Mouse (Mus musculus) liver, embryonic 14.5 days (tissue): Measurements from ENCODE around the gene Zdhhc1. TPM values are rescaled to one million over a fixed set of nuclear protein-coding genes. Genes with fewer than 3 reads are reported as not detected.

Experiments used
- ATAC-seq: fragments of 200-750 bp; cut with Nextera tagmentation; 2 replicates; pipeline ENCODE4 v1.8.0; 2017; ENCODE audit warnings: moderate number of reproducible peaks, mild to moderate bottlenecking, moderate library complexity; ENCODE audit not compliant: insufficient read depth
- DNase-seq, 3 experiments: peaks; one replicate each; pipeline ENCODE4 v3.0.0-alpha.2; 2012 to 2013; ENCODE audit warnings: low read depth in 3 of 3, low spot score in 3 of 3
- H3K27ac ChIP-seq: fragments of 300-500 bp; sonication (generic); 2 replicates; pipeline ENCODE4 v1.5.1; 2014; ENCODE audit warnings: moderate library complexity, mild to moderate bottlenecking, control low read depth, inconsistent platforms
- H3K27me3 ChIP-seq: fragments of 300-500 bp; sonication (generic); 2 replicates; pipeline ENCODE4 v1.6.1; 2014; ENCODE audit warnings: mild to moderate bottlenecking, low read length, moderate library complexity; ENCODE audit not compliant: control insufficient read depth, insufficient read depth
- H3K36me3 ChIP-seq: fragments of 300-500 bp; sonication (generic); replicated peaks from 2 replicates; pipeline ENCODE4 v1.6.1; 2014; ENCODE audit warnings: low read depth; ENCODE audit not compliant: control insufficient read depth, insufficient read depth
- H3K4me1 ChIP-seq, 2 experiments: fragments of 200-500 bp in 1 of 2; fragments of 300-500 bp in 1 of 2; sonication (generic) in 1 of 2; replicated peaks; 2 replicates each; pipeline ENCODE4 v1.6.1; 2012 to 2014; ENCODE audit warnings: antibody characterized with exemption in 1 of 2, inconsistent platforms in 1 of 2, low read length in 1 of 2; ENCODE audit not compliant: control insufficient read depth in 2 of 2, insufficient read depth in 2 of 2
- H3K4me2 ChIP-seq: fragments of 300-500 bp; sonication (generic); 2 replicates; pipeline ENCODE4 v1.6.1; 2014; ENCODE audit warnings: low read depth, mild to moderate bottlenecking, control low read depth, moderate library complexity
- H3K4me3 ChIP-seq, 2 experiments: fragments of 200-500 bp in 1 of 2; fragments of 300-500 bp in 1 of 2; sonication (generic) in 1 of 2; 2 replicates each; pipeline ENCODE4 v1.5.1; 2012 to 2014; ENCODE audit warnings: low read depth in 2 of 2, low read length in 2 of 2, mild to moderate bottlenecking in 2 of 2, control low read depth in 1 of 2, inconsistent platforms in 1 of 2, moderate library complexity in 1 of 2; ENCODE audit not compliant: insufficient read depth in 1 of 2
- H3K9ac ChIP-seq: fragments of 300-500 bp; sonication (generic); replicated peaks from 2 replicates; pipeline ENCODE4 v1.6.1; 2014; ENCODE audit warnings: mild to moderate bottlenecking, control low read depth, moderate library complexity
- H3K9me3 ChIP-seq: fragments of 300-500 bp; sonication (generic); 2 replicates; pipeline ENCODE4 v1.6.1; 2016; ENCODE audit warnings: low read length, mixed read lengths; ENCODE audit not compliant: control insufficient read depth
- CTCF ChIP-seq: IDR thresholded peaks from 2 replicates; pipeline ENCODE4 v1.5.1; 2016; ENCODE audit warnings: antibody characterized with exemption, low read depth, control low read depth
- EP300 ChIP-seq: IDR thresholded peaks from 2 replicates; pipeline ENCODE4 v1.6.1; 2016; ENCODE audit warnings: antibody characterized with exemption, low read depth
- WGBS: fragments of 180-500 bp; shearing (Covaris S2); extraction: QIAGEN DNeasy Blood & Tissue Kit; methylation state at CpG from one replicate; pipeline ENCODE4 v1.1.7; 2014; ENCODE audit not compliant: insufficient replicate concordance; 5-methylcytosine and 5-hydroxymethylcytosine counted together
- polyA plus RNA-seq, 2 experiments: library from polyadenylated mRNA; depleted of rRNA in 1 of 2; stranded (reverse) in 1 of 2; unstranded in 1 of 2; fragments of >200 nt; fragmentation: Nextera tagmentation in 1 of 2; extraction: Ambion mirVana in 1 of 2; gene quantifications; 2 replicates each; pipeline versions ENCODE4 v1.2.1 to v1.2.3; 2012 to 2014

The Zdhhc1 gene
- polyA plus RNA-seq, 2 experiments = 0.90 to 2.2 TPM

DNA sequence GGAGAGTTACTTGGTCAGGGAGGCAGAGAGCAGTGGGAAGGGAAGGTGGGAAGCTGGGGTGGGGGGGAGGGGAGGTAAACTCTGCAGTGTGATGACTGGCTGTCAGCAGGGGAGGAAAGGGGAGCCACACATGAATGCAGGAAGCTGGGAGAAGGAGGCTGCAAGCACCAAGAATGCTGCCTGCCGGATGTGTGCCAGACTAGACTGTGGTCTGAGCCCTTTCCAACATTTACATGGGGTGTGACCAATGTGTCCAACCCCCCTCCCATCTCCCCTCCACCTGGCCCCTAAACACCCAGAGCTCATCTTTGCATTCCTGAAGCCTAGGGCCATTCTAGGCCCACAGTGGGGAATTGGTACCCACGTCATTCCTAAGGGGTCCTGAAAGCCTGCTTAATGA, 15.7 kb downstream of the Zdhhc1 start:
- Histone ChIP-seq H3K27me3 (no peaks in the 10 kb centered on the region), H3K27ac (no peak overlapping the region), H3K9ac (no peak overlapping the region), H3K36me3 (no peaks in the 10 kb centered on the region), H3K4me1 (no peaks in the 10 kb centered on the region), H3K4me3 (no peak overlapping the region), H3K4me2 (no peak overlapping the region), H3K9me3 (no peaks in the 10 kb centered on the region)
- TF ChIP-seq CTCF (no peak), EP300 (no peak)
- ATAC-seq (no peak), DNase-seq (no peak)
- WGBS = 26% methylated on average over 2 of the region's 2 CpGs

- DNase-seq (no peak), ATAC-seq (no peak)
- Histone ChIP-seq H3K4me2 (no peak overlapping the region), H3K9ac (no peak overlapping the region), H3K9me3 (no peaks in the 10 kb centered on the region), H3K36me3 (no peaks in the 10 kb centered on the region), H3K4me1 (peaks cover 0 to 2% of the 10 kb centered on the region in 2 experiments; a peak in 1 of 4 replicates), H3K27ac (no peak overlapping the region), H3K4me3 (no peak overlapping the region), H3K27me3 (peaks cover 24% of the 10 kb centered on the region)
- 81% methylated on average over 3 of the region's 3 CpGs for WGBS
- TF ChIP-seq CTCF = no peak
- no peak for TF ChIP-seq EP300
Measured at GRCm38 (mm10) chr8:105477792-105478191, 18.9 kb downstream of the Zdhhc1 start.

- WGBS = 43% methylated on average over 25 of the region's 25 CpGs
- Histone ChIP-seq H3K4me2 (no peak overlapping the region), H3K9ac (no peak overlapping the region), H3K36me3 (no peaks in the 10 kb centered on the region), H3K27me3 (peaks cover 34% of the 10 kb centered on the region), H3K27ac (no peak overlapping the region), H3K9me3 (no peaks in the 10 kb centered on the region), H3K4me1 (peaks cover 0 to 2% of the 10 kb centered on the region in 2 experiments; a peak in 1 of 4 replicates), H3K4me3 (no peak overlapping the region)
- ATAC-seq = no peak
- DNase-seq = no peak
- TF ChIP-seq CTCF (peak; percentile 96), EP300 (no peak)
Measured at GRCm38 (mm10) chr8:105476628-105477413, 19.9 kb downstream of the Zdhhc1 start.

GRCm38 (mm10) chr8:105476161-105476560, 20.5 kb downstream of the Zdhhc1 start:
- Histone ChIP-seq H3K27me3 (peaks cover 39% of the 10 kb centered on the region), H3K4me1 (peaks cover 2 to 6% of the 10 kb centered on the region in 2 experiments; a peak in 3 of 4 replicates), H3K9ac (no peak overlapping the region), H3K4me2 (no peak overlapping the region), H3K27ac (no peak overlapping the region), H3K36me3 (no peaks in the 10 kb centered on the region), H3K4me3 (no peak overlapping the region), H3K9me3 (no peaks in the 10 kb centered on the region)
- TF ChIP-seq EP300 (no peak), CTCF (no peak)
- ATAC-seq (no peak), DNase-seq (no peak)
- 74% methylated on average over 7 of the region's 7 CpGs for WGBS

DNA sequence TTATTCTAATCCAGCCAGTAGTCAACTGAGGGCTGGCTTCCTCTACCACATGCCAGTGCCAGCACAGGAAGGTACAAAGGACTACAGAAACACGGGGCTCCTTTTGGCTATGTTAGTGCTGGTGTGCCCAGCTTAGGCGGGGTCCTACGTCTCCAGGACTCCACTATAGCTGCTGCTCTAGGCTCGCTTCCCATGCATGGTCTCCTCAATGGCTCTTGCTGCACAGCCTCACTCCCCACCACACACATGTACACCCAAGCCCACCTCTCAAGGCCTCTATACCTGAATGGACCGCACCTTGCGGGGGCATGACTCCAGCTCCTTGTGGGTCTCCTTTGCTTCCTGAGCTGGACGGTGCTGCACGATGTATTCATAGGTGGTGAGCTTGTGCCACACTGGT, 21.0 kb downstream of the Zdhhc1 start:
- H3K4me2 ChIP-seq = no peak overlapping the region
- peaks cover 43% of the 10 kb centered on the region for H3K27me3 ChIP-seq
- 78% methylated on average over 8 of the region's 8 CpGs for WGBS
- DNase-seq (no peak), ATAC-seq (no peak)
- no peaks in the 10 kb centered on the region for H3K9me3 ChIP-seq
- no peak for TF ChIP-seq EP300
- no peak for TF ChIP-seq CTCF
- H3K36me3 ChIP-seq = no peaks in the 10 kb centered on the region
- no peak overlapping the region for H3K9ac ChIP-seq
- no peak overlapping the region for H3K27ac ChIP-seq
- no peak overlapping the region for H3K4me3 ChIP-seq
- peaks cover 4 to 10% of the 10 kb centered on the region in 2 experiments; a peak in 3 of 4 replicates for H3K4me1 ChIP-seq
